Mouse (Mus musculus): ENCODE data around the gene Zfp652. TPM values are rescaled to one million over a fixed set of nuclear protein-coding genes. Genes with fewer than 3 reads are reported as not detected.

The Zfp652 gene
- total and polyA plus RNA-seq, 3 experiments = 57.0 to 261 (median 180) TPM

GRCm38 (mm10) chr11:95677925-95678701 is 34.4 kb upstream of the Zfp652 start:
- Histone ChIP-seq H3K4me1 (ENCODE audit: insufficient read depth, low read depth, low read length) (peaks cover 27% of the 10 kb centered on the region), H3K36me3 (replicated peaks) (peaks cover 98% of the 10 kb centered on the region), H3K4me3 (ENCODE audit: low read depth, low read length) (no peak overlapping the region), H3K9me3 (replicated peaks) (no peaks in the 10 kb centered on the region), H3K27me3 (ENCODE audit: insufficient read depth, low read length) (no peaks in the 10 kb centered on the region)
- ATAC-seq (ENCODE audit: extremely low read depth, insufficient number of reproducible peaks, low FRiP score, poor library complexity, severe bottlenecking) (no peak), DNase-seq (ENCODE audit: low spot score) (no peak)
- TF ChIP-seq TAL1 (conservative IDR thresholded peaks at IDR 0.05; ENCODE audit: low read depth, low read length) (no peak), POLR2AphosphoS5 (IDR thresholded peaks at IDR 0.05; ENCODE audit: insufficient replicate concordance, low read depth, low read length) (no peak), GATA1 (IDR thresholded peaks at IDR 0.05; ENCODE audit: borderline replicate concordance, low read length) (no peak), CTCF (IDR thresholded peaks at IDR 0.05; ENCODE audit: low read depth, low read length) (no peak)

GRCm38 (mm10) chr11:95681995-95682601 is 30.4 kb upstream of the Zfp652 start:
- Histone ChIP-seq H3K4me3 (ENCODE audit: low read depth, low read length) (no peak overlapping the region), H3K9me3 (replicated peaks) (no peaks in the 10 kb centered on the region), H3K27me3 (ENCODE audit: insufficient read depth, low read length) (no peaks in the 10 kb centered on the region), H3K4me1 (ENCODE audit: insufficient read depth, low read depth, low read length) (peaks cover 40% of the 10 kb centered on the region), H3K36me3 (replicated peaks) (peaks cover 82% of the 10 kb centered on the region)
- DNase-seq (ENCODE audit: low spot score) (no peak), ATAC-seq (ENCODE audit: extremely low read depth, insufficient number of reproducible peaks, low FRiP score, poor library complexity, severe bottlenecking) (no peak)
- no peak for TF ChIP-seq GATA2 (IDR thresholded peaks at IDR 0.05; ENCODE audit: borderline replicate concordance, low read depth, low read length)
- no peak for TF ChIP-seq POLR2AphosphoS5 (IDR thresholded peaks at IDR 0.05; ENCODE audit: insufficient replicate concordance, low read depth, low read length)
- no peak for TF ChIP-seq GATA1 (IDR thresholded peaks at IDR 0.05; ENCODE audit: borderline replicate concordance, low read length)
- TF ChIP-seq CTCF (IDR thresholded peaks at IDR 0.05; ENCODE audit: low read depth, low read length) = no peak
- TF ChIP-seq TAL1 (conservative IDR thresholded peaks at IDR 0.05; ENCODE audit: low read depth, low read length) = no peak

- TF ChIP-seq TAL1 (conservative IDR thresholded peaks at IDR 0.05; ENCODE audit: low read depth, low read length) (no peak), POLR2AphosphoS5 (IDR thresholded peaks at IDR 0.05; ENCODE audit: insufficient replicate concordance, low read depth, low read length) (no peak)
- Histone ChIP-seq H3K4me3 (ENCODE audit: low read depth, low read length) (no peak overlapping the region), H3K9me3 (replicated peaks) (no peaks in the 10 kb centered on the region), H3K4me1 (ENCODE audit: insufficient read depth, low read depth, low read length) (peaks cover 45% of the 10 kb centered on the region), H3K36me3 (replicated peaks) (peaks cover 73% of the 10 kb centered on the region), H3K27me3 (ENCODE audit: insufficient read depth, low read length) (no peaks in the 10 kb centered on the region)
- DNase-seq (ENCODE audit: low spot score) (no peak), ATAC-seq (ENCODE audit: extremely low read depth, insufficient number of reproducible peaks, low FRiP score, poor library complexity, severe bottlenecking) (no peak)
These were observed 29.5 kb upstream of the Zfp652 start for GRCm38 (mm10) chr11:95682946-95683345.

GRCm38 (mm10) chr11:95686031-95686430 is 26.4 kb upstream of the Zfp652 start:
- ATAC-seq (ENCODE audit: extremely low read depth, insufficient number of reproducible peaks, low FRiP score, poor library complexity, severe bottlenecking) = 0 out of 2 replicates have a peak, but pooled peaks have one; percentile 22
- Histone ChIP-seq H3K9me3 (replicated peaks) (no peaks in the 10 kb centered on the region), H3K4me3 (ENCODE audit: low read depth, low read length) (no peak overlapping the region; the same call in 1 of the 2 replicates), H3K27me3 (ENCODE audit: insufficient read depth, low read length) (no peaks in the 10 kb centered on the region), H3K36me3 (replicated peaks) (peaks cover 44% of the 10 kb centered on the region), H3K4me1 (ENCODE audit: insufficient read depth, low read depth, low read length) (peaks cover 68% of the 10 kb centered on the region)
- TF ChIP-seq POLR2AphosphoS5 (IDR thresholded peaks at IDR 0.05; ENCODE audit: insufficient replicate concordance, low read depth, low read length) (no peak), GATA1 (IDR thresholded peaks at IDR 0.05; ENCODE audit: borderline replicate concordance, low read length) (no peak), TAL1 (conservative IDR thresholded peaks at IDR 0.05; ENCODE audit: low read depth, low read length) (peak; percentile 39), CTCF (IDR thresholded peaks at IDR 0.05; ENCODE audit: low read depth, low read length) (peak; percentile 96)
- DNase-seq (ENCODE audit: low spot score) = peak; percentile 71

GRCm38 (mm10) chr11:95687084-95687656 is 25.3 kb upstream of the Zfp652 start:
- DNase-seq (ENCODE audit: low spot score) = peak; percentile 73
- Histone ChIP-seq H3K36me3 (replicated peaks) (peaks cover 33% of the 10 kb centered on the region), H3K4me3 (ENCODE audit: low read depth, low read length) (peak overlapping the region; percentile 66), H3K4me1 (ENCODE audit: insufficient read depth, low read depth, low read length) (peaks cover 77% of the 10 kb centered on the region), H3K27me3 (ENCODE audit: insufficient read depth, low read length) (no peaks in the 10 kb centered on the region), H3K9me3 (replicated peaks) (no peaks in the 10 kb centered on the region)
- ATAC-seq (ENCODE audit: extremely low read depth, insufficient number of reproducible peaks, low FRiP score, poor library complexity, severe bottlenecking) = no peak
- TF ChIP-seq GATA2 (IDR thresholded peaks at IDR 0.05; ENCODE audit: borderline replicate concordance, low read depth, low read length) (no peak), POLR2AphosphoS5 (IDR thresholded peaks at IDR 0.05; ENCODE audit: insufficient replicate concordance, low read depth, low read length) (no peak), CTCF (IDR thresholded peaks at IDR 0.05; ENCODE audit: low read depth, low read length) (no peak), TAL1 (conservative IDR thresholded peaks at IDR 0.05; ENCODE audit: low read depth, low read length) (no peak), GATA1 (IDR thresholded peaks at IDR 0.05; ENCODE audit: borderline replicate concordance, low read length) (no peak)

- Histone ChIP-seq H3K4me3 (ENCODE audit: low read depth, low read length) (peak overlapping the region; percentile 63; the same call in 1 of the 2 replicates), H3K27me3 (ENCODE audit: insufficient read depth, low read length) (no peaks in the 10 kb centered on the region), H3K36me3 (replicated peaks) (peaks cover 19% of the 10 kb centered on the region), H3K4me1 (ENCODE audit: insufficient read depth, low read depth, low read length) (peaks cover 82% of the 10 kb centered on the region), H3K9me3 (replicated peaks) (no peaks in the 10 kb centered on the region)
- TF ChIP-seq POLR2AphosphoS5 (IDR thresholded peaks at IDR 0.05; ENCODE audit: insufficient replicate concordance, low read depth, low read length) = no peak
- no peak for TF ChIP-seq GATA1 (IDR thresholded peaks at IDR 0.05; ENCODE audit: borderline replicate concordance, low read length)
- no peak for TF ChIP-seq GATA2 (IDR thresholded peaks at IDR 0.05; ENCODE audit: borderline replicate concordance, low read depth, low read length)
- TF ChIP-seq CTCF (IDR thresholded peaks at IDR 0.05; ENCODE audit: low read depth, low read length) = no peak
- no peak for TF ChIP-seq TAL1 (conservative IDR thresholded peaks at IDR 0.05; ENCODE audit: low read depth, low read length)
- peak; percentile 73 for DNase-seq (ENCODE audit: low spot score)
- ATAC-seq (ENCODE audit: extremely low read depth, insufficient number of reproducible peaks, low FRiP score, poor library complexity, severe bottlenecking) = peak; percentile 51
These were observed 24.0 kb upstream of the Zfp652 start for GRCm38 (mm10) chr11:95688515-95688914.

Measured in G1E (cell line).